Mouse (Mus musculus) CH12.LX (cell line): ENCODE data around the gene Lyl1. TPM values are rescaled to one million over a fixed set of nuclear protein-coding genes. Genes with fewer than 3 reads are reported as not detected.
A peak's percentile ranks its signal among the peaks of the same experiment; 100 is the strongest.

Experiments used
- DNase-seq: peaks from one replicate; pipeline ENCODE4 v3.0.0-alpha.2; 2013; ENCODE audit errors: extremely low read depth
- H3K27ac ChIP-seq: 2 replicates; pipeline ENCODE4 v1.5.1; 2012; ENCODE audit warnings: low read depth, mild to moderate bottlenecking, control low read depth, moderate library complexity; ENCODE audit not compliant: insufficient read depth
- H3K27me3 ChIP-seq: replicated peaks from 2 replicates; pipeline ENCODE3; 2012; ENCODE audit warnings: inconsistent platforms
- H3K36me3 ChIP-seq, 2 experiments: replicated peaks in 1 of 2; 2 replicates each; pipeline versions ENCODE3 to v1.6.1; 2012; ENCODE audit warnings: inconsistent platforms in 1 of 2, low read length in 1 of 2, mild to moderate bottlenecking in 1 of 2, mixed read lengths in 1 of 2, moderate library complexity in 1 of 2; ENCODE audit not compliant: control insufficient read depth in 1 of 2, insufficient read depth in 1 of 2
- H3K4me1 ChIP-seq, 2 experiments: 2 replicates each; pipeline ENCODE4 v1.6.1; 2012; ENCODE audit warnings: inconsistent platforms in 1 of 2, moderate library complexity in 1 of 2; ENCODE audit not compliant: insufficient read depth in 2 of 2, control insufficient read depth in 1 of 2
- H3K4me2 ChIP-seq: 2 replicates; pipeline ENCODE4 v1.6.1; 2012; ENCODE audit warnings: low read depth, mild to moderate bottlenecking, control low read depth; ENCODE audit not compliant: poor library complexity, insufficient read depth, severe bottlenecking
- H3K4me3 ChIP-seq, 3 experiments: fragments of 150-350 bp in 1 of 3; sonication (generic) in 1 of 3; replicated peaks in 1 of 3; 2 replicates each; pipeline versions ENCODE3 to v1.5.1; 2011 to 2012; ENCODE audit warnings: low read depth in 2 of 3, low read length in 2 of 3, mild to moderate bottlenecking in 2 of 3, moderate library complexity in 2 of 3, control low read depth in 1 of 3, improper control_type of control experiment in 1 of 3, inconsistent platforms in 1 of 3, mixed read lengths in 1 of 3; ENCODE audit not compliant: poor library complexity in 1 of 3
- H3K79me2 ChIP-seq: replicated peaks from 2 replicates; pipeline ENCODE4 v1.6.1; 2012; ENCODE audit warnings: mild to moderate bottlenecking, moderate library complexity; ENCODE audit not compliant: control insufficient read depth, poor library complexity, insufficient read depth, severe bottlenecking; ENCODE audit errors: extremely low read depth
- H3K9ac ChIP-seq: 2 replicates; pipeline ENCODE4 v1.6.1; 2012; ENCODE audit warnings: low read depth, mild to moderate bottlenecking, control low read depth, moderate library complexity; ENCODE audit not compliant: insufficient read depth
- H3K9me3 ChIP-seq: replicated peaks from 2 replicates; pipeline ENCODE3; 2012; ENCODE audit warnings: low read length, inconsistent platforms, mixed read lengths
- BHLHE40 ChIP-seq: IDR thresholded peaks from 2 replicates; pipeline ENCODE4 v1.6.1; 2011; ENCODE audit warnings: mild to moderate bottlenecking, low read depth, low read length, improper control_type of control experiment
- CHD1 ChIP-seq: IDR thresholded peaks from 2 replicates; pipeline ENCODE4 v1.6.1; 2012; ENCODE audit warnings: low read depth, low read length, improper control_type of control experiment, inconsistent platforms
- CHD2 ChIP-seq: IDR thresholded peaks from 2 replicates; pipeline ENCODE4 v1.6.1; 2011; ENCODE audit warnings: low read length, improper control_type of control experiment
- CTCF ChIP-seq, 2 experiments: IDR thresholded peaks in 1 of 2; conservative IDR thresholded peaks in 1 of 2; 2 replicates each; pipeline ENCODE4 v1.5.1; 2011 to 2012; ENCODE audit warnings: low read depth in 2 of 2, low read length in 2 of 2, improper control_type of control experiment in 1 of 2, inconsistent platforms in 1 of 2, mild to moderate bottlenecking in 1 of 2, moderate library complexity in 1 of 2
- E2F4 ChIP-seq: IDR thresholded peaks from 2 replicates; pipeline ENCODE4 v1.6.1; 2011; ENCODE audit warnings: low read depth, low read length, improper control_type of control experiment; ENCODE audit not compliant: insufficient replicate concordance
- ELF1 ChIP-seq: IDR thresholded peaks from 2 replicates; pipeline ENCODE4 v1.6.1; 2014; ENCODE audit warnings: low read depth, mild to moderate bottlenecking, inconsistent platforms, low read length, improper control_type of control experiment
- EP300 ChIP-seq: IDR thresholded peaks from 2 replicates; pipeline ENCODE4 v1.6.1; 2011; ENCODE audit warnings: low read length, improper control_type of control experiment
- ETS1 ChIP-seq: conservative IDR thresholded peaks from 2 replicates; pipeline ENCODE4 v1.6.1; 2012; ENCODE audit warnings: low read depth, mild to moderate bottlenecking, inconsistent platforms, low read length, improper control_type of control experiment, moderate library complexity
- GABPA ChIP-seq: IDR thresholded peaks from 2 replicates; pipeline ENCODE4 v1.6.1; 2012; ENCODE audit warnings: low read depth, low read length, improper control_type of control experiment, inconsistent platforms; ENCODE audit not compliant: insufficient replicate concordance
- HCFC1 ChIP-seq: IDR thresholded peaks from 2 replicates; pipeline ENCODE4 v1.6.1; 2012; ENCODE audit warnings: low read depth, mild to moderate bottlenecking, inconsistent platforms, low read length, improper control_type of control experiment
- IRF4 ChIP-seq: IDR thresholded peaks from 2 replicates; pipeline ENCODE4 v1.6.1; 2014; ENCODE audit warnings: low read depth, mild to moderate bottlenecking, inconsistent platforms, low read length, improper control_type of control experiment
- JUN ChIP-seq: IDR thresholded peaks from 2 replicates; pipeline ENCODE4 v1.6.1; 2011; ENCODE audit warnings: low read depth, mild to moderate bottlenecking, low read length, improper control_type of control experiment, moderate library complexity; ENCODE audit not compliant: insufficient read depth
- JUND ChIP-seq: conservative IDR thresholded peaks from 2 replicates; pipeline ENCODE4 v1.6.1; 2011; ENCODE audit warnings: low read depth, low read length, improper control_type of control experiment
- KAT2A ChIP-seq: IDR thresholded peaks from 2 replicates; pipeline ENCODE4 v1.6.1; 2012; ENCODE audit warnings: low read length, improper control_type of control experiment, inconsistent platforms; ENCODE audit not compliant: insufficient replicate concordance
- MAFK ChIP-seq: IDR thresholded peaks from 2 replicates; pipeline ENCODE4 v1.6.1; 2011; ENCODE audit warnings: low read length, improper control_type of control experiment; ENCODE audit not compliant: insufficient replicate concordance
- MAX ChIP-seq: IDR thresholded peaks from 2 replicates; pipeline ENCODE4 v1.6.1; 2011; ENCODE audit warnings: low read length, improper control_type of control experiment
- MAZ ChIP-seq: IDR thresholded peaks from 2 replicates; pipeline ENCODE4 v1.6.1; 2012; ENCODE audit warnings: low read depth, mild to moderate bottlenecking, inconsistent platforms, low read length, improper control_type of control experiment, moderate library complexity
- MEF2A ChIP-seq: IDR thresholded peaks from 2 replicates; pipeline ENCODE4 v1.6.1; 2014; ENCODE audit warnings: low read depth, mild to moderate bottlenecking, inconsistent platforms, low read length, improper control_type of control experiment, borderline replicate concordance
- MXI1 ChIP-seq: IDR thresholded peaks from 2 replicates; pipeline ENCODE4 v1.6.1; 2011; ENCODE audit warnings: mild to moderate bottlenecking, low read depth, low read length, improper control_type of control experiment
- MYC ChIP-seq: IDR thresholded peaks from 2 replicates; pipeline ENCODE4 v1.6.1; 2011; ENCODE audit warnings: low read depth, mild to moderate bottlenecking, improper control_type of control experiment, low read length
- NELFE ChIP-seq: IDR thresholded peaks from 2 replicates; pipeline ENCODE4 v1.6.1; 2011; ENCODE audit warnings: low read depth, low read length, improper control_type of control experiment
- NRF1 ChIP-seq: IDR thresholded peaks from 2 replicates; pipeline ENCODE4 v1.6.1; 2014; ENCODE audit warnings: low read depth, mild to moderate bottlenecking, inconsistent platforms, low read length, improper control_type of control experiment, moderate library complexity
- PAX5 ChIP-seq: IDR thresholded peaks from 2 replicates; pipeline ENCODE4 v1.6.1; 2012; ENCODE audit warnings: low read length, inconsistent platforms, mixed read lengths
- POLR2A ChIP-seq: IDR thresholded peaks from 2 replicates; pipeline ENCODE4 v1.6.1; 2011; ENCODE audit warnings: low read depth, mild to moderate bottlenecking, improper control_type of control experiment, low read length
- POLR2AphosphoS2 ChIP-seq: IDR thresholded peaks from 2 replicates; pipeline ENCODE4 v1.6.1; 2011; ENCODE audit warnings: low read depth, low read length, improper control_type of control experiment
- RAD21 ChIP-seq: IDR thresholded peaks from 2 replicates; pipeline ENCODE4 v1.6.1; 2011; ENCODE audit warnings: low read depth, mild to moderate bottlenecking, low read length, improper control_type of control experiment, moderate library complexity
- RCOR1 ChIP-seq: conservative IDR thresholded peaks from 2 replicates; pipeline ENCODE4 v1.6.1; 2012; ENCODE audit warnings: low read depth, mild to moderate bottlenecking, inconsistent platforms, low read length, improper control_type of control experiment
- SIN3A ChIP-seq: IDR thresholded peaks from 2 replicates; pipeline ENCODE4 v1.6.1; 2012; ENCODE audit warnings: low read length, improper control_type of control experiment, inconsistent platforms
- SMC3 ChIP-seq: IDR thresholded peaks from 2 replicates; pipeline ENCODE4 v1.6.1; 2011; ENCODE audit warnings: low read depth, low read length, improper control_type of control experiment
- TBP ChIP-seq: conservative IDR thresholded peaks from 2 replicates; pipeline ENCODE4 v1.6.1; 2011; ENCODE audit warnings: low read depth, low read length, improper control_type of control experiment
- TCF12 ChIP-seq: IDR thresholded peaks from 2 replicates; pipeline ENCODE4 v1.6.1; 2014; ENCODE audit warnings: low read depth, mild to moderate bottlenecking, inconsistent platforms, low read length, improper control_type of control experiment
- UBTF ChIP-seq: IDR thresholded peaks from 2 replicates; pipeline ENCODE4 v1.6.1; 2012; ENCODE audit warnings: low read depth, mild to moderate bottlenecking, inconsistent platforms, low read length, improper control_type of control experiment, moderate library complexity
- USF1 ChIP-seq: IDR thresholded peaks from 2 replicates; pipeline ENCODE4 v1.6.1; 2014; ENCODE audit warnings: low read depth, mild to moderate bottlenecking, inconsistent platforms, low read length, improper control_type of control experiment
- USF2 ChIP-seq: conservative IDR thresholded peaks from 2 replicates; pipeline ENCODE4 v1.6.1; 2011; ENCODE audit warnings: low read depth, low read length, improper control_type of control experiment
- ZC3H11A ChIP-seq: IDR thresholded peaks from 2 replicates; pipeline ENCODE4 v1.6.1; 2012; ENCODE audit warnings: low read depth, mild to moderate bottlenecking, inconsistent platforms, low read length, improper control_type of control experiment
- ZKSCAN1 ChIP-seq: IDR thresholded peaks from 2 replicates; pipeline ENCODE4 v1.6.1; 2012; ENCODE audit warnings: low read depth, inconsistent platforms, low read length, improper control_type of control experiment, borderline replicate concordance
- ZNF384 ChIP-seq: IDR thresholded peaks from 2 replicates; pipeline ENCODE4 v1.6.1; 2012; ENCODE audit warnings: low read depth, low read length, improper control_type of control experiment, inconsistent platforms
- dilution Hi-C: fragments of 300-500 bp; cut with MboI; formaldehyde crosslinking; loops from 2 replicates; pipeline ENCODE4 v1.14.3; 2020; ENCODE audit warnings: low sequenced_read_pairs; ENCODE audit not compliant: extremely low pct_unique_long_range_greater_than_20kb, extremely low pct_ligation_motif_present
- in situ Hi-C: fragments of 300-500 bp; cut with MboI; formaldehyde crosslinking; loops from 3 replicates; pipeline ENCODE4 v1.14.3; 2019; ENCODE audit warnings: low sequenced_read_pairs, low pct_ligation_motif_present, low pct_unique_long_range_greater_than_20kb, mixed read lengths
- polyA plus RNA-seq: library from polyadenylated mRNA; unstranded; fragments of >175 nt; gene quantifications from 2 replicates; pipeline ENCODE4 v1.2.1, GENCODE M21; 2012; ENCODE audit warnings: low read depth; ENCODE audit not compliant: insufficient read length
- total RNA-seq, 2 experiments: library from RNA; depleted of rRNA; stranded (reverse); fragments of 300-350 nt in 1 of 2; fragments of >200 nt in 1 of 2; gene quantifications; 2 replicates each; pipeline ENCODE4 v1.2.3; 2012 to 2014

Gene Lyl1
- total RNA-seq (2012; rRNA removed) (38.5 and 45.5 TPM in 2 replicates), total RNA-seq (2014; rRNA removed) (20.3 and 20.6 TPM in 2 replicates), polyA plus RNA-seq (53.2 and 54.5 TPM in 2 replicates)

DNA sequence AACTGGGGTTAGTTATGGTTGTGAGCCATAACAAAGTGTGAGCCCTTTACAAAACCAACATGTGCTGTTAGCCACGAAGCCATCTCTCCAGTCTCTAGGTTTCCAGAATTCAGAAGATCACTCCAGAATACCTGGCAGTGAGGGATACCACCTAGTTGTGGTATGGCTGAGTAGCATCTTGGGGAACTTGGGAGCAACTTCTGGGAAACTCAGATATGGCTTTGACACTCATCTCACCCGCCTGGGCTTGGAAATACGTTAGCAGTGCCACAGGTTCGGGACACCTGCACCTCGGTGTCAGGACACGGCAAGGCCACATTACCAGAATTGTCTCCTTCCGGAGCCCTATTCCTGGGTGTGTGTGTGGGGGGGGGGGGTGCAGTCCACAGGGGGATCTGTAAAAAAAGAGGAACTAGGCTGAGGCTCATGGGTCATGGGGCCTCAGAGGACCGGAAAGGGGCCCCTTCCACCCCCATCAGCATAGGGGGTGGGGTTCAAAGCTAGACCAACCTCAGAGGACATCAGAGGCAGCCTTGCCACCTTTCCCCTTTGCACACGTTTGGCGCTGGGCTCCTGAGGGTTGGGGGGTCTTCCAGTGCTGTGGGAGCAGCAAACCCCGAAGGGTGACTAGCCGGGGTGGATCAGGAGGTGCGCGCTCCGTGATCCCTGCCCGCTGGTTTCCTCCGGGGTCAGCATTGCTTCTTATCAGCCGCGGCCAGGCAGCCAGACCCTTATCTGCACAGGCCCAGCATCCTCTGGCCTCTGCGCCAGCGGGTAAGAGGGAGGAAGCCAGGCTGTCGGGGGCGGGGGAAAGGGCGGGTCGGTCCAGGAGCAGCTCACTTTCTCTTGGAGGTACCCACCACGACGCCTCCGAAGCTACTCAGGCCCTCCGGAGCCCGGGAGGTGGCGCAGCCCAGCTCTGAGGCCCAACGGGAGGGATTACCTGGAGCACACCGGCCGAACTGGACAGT is at the start of gene Lyl1:
TSS of gene Lyl1 (plus strand) at position 517 of the 971 bp plus-strand sequence.
- DNase-seq: peak; percentile 94
- Histone ChIP-seq H3K4me2 (peak within 1 kb of the TSS; percentile 57), H3K4me1 (peaks cover 14 to 62% of the 10 kb centered on the region in 2 experiments), H3K79me2 (peaks cover 18% of the 10 kb centered on the region), H3K9me3 (peaks cover 2% of the 10 kb centered on the region), H3K9ac (peak within 1 kb of the TSS; percentile 81), H3K27ac (peak within 1 kb of the TSS; percentile 99), H3K4me3 (peak within 1 kb of the TSS; percentile 53 to 79 (median 79)), H3K27me3 (no peaks in the 10 kb centered on the region), H3K36me3 (peaks cover 43 to 68% of the 10 kb centered on the region in 2 experiments)
- in situ Hi-C loops: no loop called here
- dilution Hi-C loops: no loop called here
- TF ChIP-seq CHD2 (peak; percentile 90), E2F4 (no peak), RCOR1 (peak; percentile 39; the same call in 1 of the 2 replicates), SMC3 (peak; percentile 21; the same call in 1 of the 2 replicates), POLR2AphosphoS2 (peak; percentile 96), JUND (no peak), ETS1 (peak; percentile 81), ELF1 (peak; percentile 7; the same call in 1 of the 2 replicates), ZC3H11A (no peak), UBTF (peak; percentile 81), KAT2A (no peak), MAZ (peak; percentile 95), IRF4 (peak; percentile 86), MYC (peak; percentile 34; the same call in 1 of the 2 replicates), ZKSCAN1 (no peak), POLR2A (peak; percentile 98), JUN (no peak), ZNF384 (peak; percentile 67), SIN3A (peak; percentile 47; the same call in 1 of the 2 replicates), MXI1 (peak; percentile 37; the same call in 1 of the 2 replicates), USF1 (peak; percentile 39), CTCF (conservative IDR thresholded peaks at IDR 0.05 in 1 of 2, IDR thresholded peaks at IDR 0.05 in 1 of 2; ENCODE audit: low read depth in 2 of 2, low read length in 2 of 2) (peak in 1 of 2 experiments; percentile 53; a peak in 2 of 4 replicates), TCF12 (peak; percentile 85), EP300 (peak; percentile 86), PAX5 (no peak), NRF1 (0 out of 2 replicates have a peak, but pooled peaks have one; percentile 19), MAFK (no peak), BHLHE40 (peak; percentile 65), RAD21 (no peak; the same call in 1 of the 2 replicates), CHD1 (no peak), HCFC1 (peak; percentile 63), GABPA (no peak), USF2 (no peak), MEF2A (peak; percentile 77), MAX (peak; percentile 68), NELFE (peak; percentile 90), TBP (peak; percentile 79; the same call in 1 of the 2 replicates)
